Mouse (Mus musculus) hindlimb bud, embryonic 11.5 days (tissue): ENCODE results near the gene Tacc2.

Experiments
- DNase-seq: peaks from one replicate; pipeline ENCODE4 v3.0.0-alpha.2; 2012; ENCODE audit warnings: low read depth, low spot score; ENCODE audit errors: extremely low spot score

The Tacc2 gene

DNA sequence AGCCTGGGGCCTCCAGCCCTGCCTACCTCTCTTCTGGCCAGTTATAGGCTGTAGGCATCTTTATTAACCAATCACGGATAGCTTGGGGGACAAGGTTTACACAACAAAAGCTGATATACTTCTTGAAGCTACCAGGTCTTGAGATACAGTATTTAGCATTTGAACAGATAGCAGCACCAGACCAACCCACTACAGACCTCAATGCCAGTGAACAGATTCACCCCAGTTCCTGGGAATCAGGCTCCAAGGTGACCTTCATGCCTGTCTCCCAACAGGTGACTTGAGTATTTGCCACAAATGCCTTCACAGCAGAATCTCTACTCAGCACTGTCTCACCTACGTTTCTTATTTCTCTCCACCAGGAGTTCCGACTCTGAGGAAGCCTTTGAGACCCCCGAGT, 139.1 kb downstream of the Tacc2 start:
- DNase-seq = no peak

- DNase-seq = no peak
Observed at GRCm38 (mm10) chr7:130716989-130717388, 139.8 kb downstream of the Tacc2 start.

GRCm38 (mm10) chr7:130719931-130720598, 142.8 kb downstream of the Tacc2 start:
- no peak for DNase-seq

DNA sequence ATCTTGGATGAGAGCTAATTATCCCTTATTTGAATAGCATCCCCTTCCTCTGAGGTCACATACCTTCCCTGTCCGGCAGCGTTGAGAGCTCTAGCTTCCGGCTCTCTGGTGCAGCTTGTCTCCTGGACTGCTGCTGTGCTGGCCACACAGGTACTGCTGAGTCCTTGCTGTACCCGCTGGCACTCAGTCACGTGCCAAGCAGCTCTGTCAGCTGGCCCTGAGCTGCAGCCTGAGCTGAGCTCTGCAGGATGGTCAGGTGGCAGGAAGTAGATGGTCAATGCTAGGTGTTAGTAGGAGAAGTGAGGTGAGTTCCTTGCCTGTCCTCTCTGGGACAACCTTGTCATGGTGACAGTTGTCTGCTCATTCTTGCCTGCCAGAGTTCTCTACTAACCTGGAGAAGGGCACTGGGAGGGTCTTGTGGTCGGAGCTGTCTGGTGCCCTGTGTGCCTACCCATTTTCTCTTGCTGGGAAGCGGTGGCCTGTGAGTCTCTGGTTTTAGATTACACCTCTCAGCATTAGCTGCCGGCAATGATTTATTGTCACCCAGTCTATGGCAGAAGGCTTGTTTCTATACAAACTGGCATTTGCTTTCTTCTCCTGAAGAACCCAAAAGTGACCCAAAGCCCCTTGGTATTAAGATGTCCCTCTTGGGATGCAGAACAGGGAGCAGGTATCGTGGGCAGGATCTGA, 143.6 kb downstream of the Tacc2 start:
- DNase-seq = no peak

DNA sequence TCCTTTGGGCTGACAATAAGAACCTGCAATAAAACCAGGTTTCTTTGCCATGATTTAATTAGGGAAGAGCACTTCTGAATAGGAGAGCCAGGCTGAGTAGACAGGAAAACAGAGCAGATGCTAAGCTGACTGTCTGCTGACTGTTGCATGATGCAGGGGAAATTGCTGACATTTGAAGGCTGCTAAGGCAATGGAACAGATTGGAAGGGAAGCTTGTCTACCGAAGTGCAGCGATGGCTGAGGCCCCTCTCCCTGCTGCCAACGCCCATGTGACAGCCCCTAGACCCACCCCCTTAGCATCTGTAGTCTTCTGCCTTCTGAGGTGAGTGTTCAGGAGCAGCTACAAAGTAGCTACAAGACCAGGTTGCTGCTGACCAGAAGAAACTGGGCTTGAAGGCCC, 148.9 kb downstream of the Tacc2 start:
- DNase-seq = no peak

DNA sequence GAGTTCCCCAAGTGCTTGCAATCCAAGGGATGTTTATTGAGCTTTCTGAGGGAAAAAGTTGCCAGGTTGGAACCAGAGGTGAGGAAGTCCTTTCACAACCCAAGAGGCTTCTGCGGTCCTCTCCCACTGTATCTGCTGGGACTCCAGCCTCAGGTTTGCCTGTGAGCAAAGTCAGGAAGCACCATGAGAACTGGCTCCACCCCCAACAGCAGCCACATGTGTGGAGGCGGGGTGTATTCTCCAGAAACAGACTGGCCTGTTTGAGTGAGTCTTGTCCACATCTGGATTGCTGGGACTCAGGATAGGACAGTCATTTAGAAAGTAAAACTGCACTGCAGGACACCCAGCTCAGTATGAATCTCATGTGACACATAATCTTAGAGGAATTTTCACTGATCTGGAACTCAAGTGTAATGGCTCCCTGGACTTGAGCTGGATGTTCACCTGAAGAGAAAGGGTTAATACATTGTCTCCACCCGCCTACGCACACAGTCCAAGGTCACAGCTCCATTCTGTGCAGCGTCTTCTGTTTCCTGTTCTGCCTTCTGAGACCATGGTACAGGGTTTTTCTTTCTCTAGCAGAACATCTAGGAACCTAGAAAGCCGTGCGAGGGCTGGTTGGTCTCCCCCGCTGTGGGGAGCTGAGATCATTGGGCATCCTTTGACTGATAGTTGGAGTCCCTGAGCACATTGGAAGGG, 149.6 kb downstream of the Tacc2 start:
- no peak for DNase-seq

- DNase-seq = no peak
Observed at GRCm38 (mm10) chr7:130727560-130727959, 150.3 kb downstream of the Tacc2 start.

DNA sequence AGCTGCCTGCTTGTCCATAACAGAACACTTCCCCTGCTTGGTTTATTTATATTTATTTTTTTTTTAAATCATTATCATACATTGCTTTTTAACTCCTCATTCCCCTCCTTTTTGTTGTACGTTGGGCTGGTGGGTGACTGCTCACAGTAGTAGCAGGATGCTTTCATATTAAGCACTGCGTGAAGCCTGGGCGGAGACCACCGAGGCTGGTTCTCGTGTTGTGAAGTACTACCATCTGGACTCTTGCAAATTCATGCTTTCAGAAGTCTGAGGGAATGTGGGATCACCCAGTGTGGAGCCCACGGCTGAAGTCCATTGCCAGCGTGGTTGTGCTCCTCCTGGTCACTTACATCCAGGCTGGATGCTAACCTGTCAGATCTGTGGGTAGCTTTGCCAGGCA, 154.6 kb downstream of the Tacc2 start:
- no peak for DNase-seq

- DNase-seq = no peak
Observed at GRCm38 (mm10) chr7:130732908-130733307, 155.7 kb downstream of the Tacc2 start.

GRCm38 (mm10) chr7:130733423-130733822, 156.2 kb downstream of the Tacc2 start:
- no peak for DNase-seq

GRCm38 (mm10) chr7:130734195-130734787, 157.1 kb downstream of the Tacc2 start:
- no peak for DNase-seq

GRCm38 (mm10) chr7:130741099-130741498, 163.9 kb downstream of the Tacc2 start:
- DNase-seq = no peak

DNA sequence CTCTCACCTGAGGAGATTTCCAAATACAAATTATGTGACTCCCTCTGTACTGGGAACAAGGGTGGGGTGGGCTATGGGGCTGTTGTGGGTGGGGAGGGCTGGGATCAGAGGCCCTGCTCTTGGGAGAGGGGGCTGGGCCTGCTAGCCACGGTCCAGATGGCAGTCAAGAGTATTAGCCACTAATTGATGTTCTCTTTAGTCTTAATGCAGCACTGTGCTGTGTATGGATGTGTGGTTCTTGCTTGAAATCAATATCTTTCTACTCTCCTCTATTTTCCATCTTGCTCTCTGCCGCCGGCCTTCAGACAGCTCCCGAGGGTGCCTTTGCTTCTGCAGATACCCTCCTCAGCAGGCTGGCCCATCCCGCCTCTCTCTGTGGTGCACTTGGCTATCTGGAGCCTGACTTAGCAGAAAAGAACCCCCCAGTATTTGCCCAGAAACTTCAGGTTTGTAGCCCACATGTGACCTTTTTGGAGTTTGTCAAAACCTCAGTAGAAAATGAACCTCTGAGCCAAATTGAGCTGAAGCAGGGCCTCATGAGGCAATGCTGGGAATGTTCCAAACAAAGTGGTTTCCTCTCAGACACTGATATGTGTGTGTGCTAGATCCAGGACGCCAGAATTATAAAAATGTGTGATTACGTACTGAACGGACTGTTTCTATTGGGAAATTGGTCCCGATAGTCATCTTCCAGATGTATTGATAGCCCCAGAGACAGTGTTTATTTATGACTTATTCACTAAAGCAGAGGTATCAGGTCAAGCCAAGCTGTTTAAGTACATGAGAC, 166.2 kb downstream of the Tacc2 start:
- no peak for DNase-seq

DNA sequence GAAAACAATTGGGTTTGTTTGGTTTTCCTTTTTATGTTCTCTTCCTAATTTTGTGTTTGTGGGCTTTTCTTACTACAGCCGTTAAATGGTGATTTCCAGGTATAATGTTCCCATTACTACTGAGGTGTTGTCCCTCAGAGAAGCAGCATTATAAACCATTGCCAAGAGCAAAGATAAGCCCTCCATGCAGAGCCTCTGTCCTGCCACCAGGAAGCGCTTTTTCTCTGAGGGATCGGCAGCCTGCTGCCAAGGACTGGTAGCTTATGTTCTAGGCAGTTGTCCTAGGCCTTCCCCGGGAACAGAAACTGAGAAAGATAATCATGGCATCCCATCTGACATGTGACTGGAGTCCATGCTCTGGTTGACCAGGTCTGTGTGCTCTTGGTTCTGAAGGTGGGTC, 171.9 kb downstream of the Tacc2 start:
- no peak for DNase-seq

DNA sequence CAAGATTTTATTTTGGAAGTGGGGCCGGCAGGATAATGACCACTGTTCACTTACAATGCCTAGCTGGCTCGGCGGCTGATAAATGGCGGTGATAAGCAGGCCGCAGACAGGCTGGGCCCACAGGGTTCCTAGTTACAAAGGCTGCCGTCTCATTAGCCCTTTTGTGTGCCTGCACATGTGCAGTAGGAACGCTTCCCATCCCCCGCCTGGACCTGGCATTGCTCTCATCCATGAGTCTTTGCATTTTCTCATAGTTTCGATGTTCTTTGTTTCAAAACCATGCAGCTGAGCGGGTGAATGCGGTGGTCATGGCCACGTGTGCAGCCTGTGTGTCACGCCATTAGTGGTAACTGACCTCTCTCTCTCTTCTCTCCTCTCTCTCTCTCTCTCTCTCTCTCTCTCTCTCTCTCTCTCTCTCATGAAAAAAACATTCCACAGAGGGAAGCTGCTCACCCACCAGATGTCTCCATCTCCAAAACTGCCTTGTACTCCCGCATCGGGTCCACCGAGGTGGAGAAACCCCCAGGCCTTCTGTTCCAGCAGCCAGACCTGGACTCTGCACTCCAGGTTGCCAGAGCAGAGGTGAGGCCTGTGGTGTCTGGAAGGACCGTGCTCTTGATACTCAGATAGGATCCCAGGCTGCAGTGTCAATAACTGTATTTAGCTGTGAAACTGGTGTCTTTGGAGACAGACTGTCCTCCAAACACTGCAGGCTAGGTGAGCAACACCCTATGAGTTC, 173.7 kb downstream of the Tacc2 start:
- DNase-seq = no peak

GRCm38 (mm10) chr7:130751678-130752077, 174.4 kb downstream of the Tacc2 start:
- no peak for DNase-seq

- no peak for DNase-seq
Observed at GRCm38 (mm10) chr7:130754790-130755189, 177.6 kb downstream of the Tacc2 start.

GRCm38 (mm10) chr7:130756343-130756835, 179.2 kb downstream of the Tacc2 start:
- DNase-seq = no peak

- DNase-seq = no peak
Observed at GRCm38 (mm10) chr7:130757326-130757865, 180.2 kb downstream of the Tacc2 start.
